Mouse (Mus musculus): ENCODE results near the gene Tmem82. TPM values are rescaled to one million over a fixed set of nuclear protein-coding genes. Genes with fewer than 3 reads are reported as not detected.

Gene Tmem82
- polyA plus RNA-seq, 1 experiment from 2014 or later, result 1.2 TPM

- peaks cover 63% of the 10 kb centered on the region for H3K36me3 ChIP-seq
- no peaks in the 10 kb centered on the region for H3K9me3 ChIP-seq
- DNase-seq (ENCODE audit: low spot score), result no peak
- H3K4me1 ChIP-seq (replicated peaks), result 0 out of 2 replicates have a peak, but pooled peaks cover 9% of the 10 kb centered on the region
- H3K27ac ChIP-seq, result no peak overlapping the region
- WGBS, result 88% methylated on average over 10 of the region's 10 CpGs
- H3K27me3 ChIP-seq (ENCODE audit: insufficient read depth, poor library complexity, severe bottlenecking), result no peaks in the 10 kb centered on the region
- no peak overlapping the region for H3K4me3 ChIP-seq
Measured at GRCm38 (mm10) chr4:141651944-141652343, 33.5 kb upstream of the Tmem82 start.

- 88% methylated on average over 6 of the region's 6 CpGs for WGBS
- 0 out of 2 replicates have a peak, but pooled peaks cover 9% of the 10 kb centered on the region for H3K4me1 ChIP-seq (replicated peaks)
- no peak overlapping the region for H3K4me3 ChIP-seq
- no peak for DNase-seq (ENCODE audit: low spot score)
- H3K9me3 ChIP-seq, result no peaks in the 10 kb centered on the region
- H3K27ac ChIP-seq, result no peak overlapping the region
- no peaks in the 10 kb centered on the region for H3K27me3 ChIP-seq (ENCODE audit: insufficient read depth, poor library complexity, severe bottlenecking)
- H3K36me3 ChIP-seq, result peaks cover 69% of the 10 kb centered on the region
Measured at GRCm38 (mm10) chr4:141651286-141651685, 32.9 kb upstream of the Tmem82 start.

- 91% methylated on average over 6 of the region's 6 CpGs for WGBS
- no peak overlapping the region for H3K27ac ChIP-seq
- no peak for DNase-seq (ENCODE audit: low spot score)
- no peaks in the 10 kb centered on the region for H3K9me3 ChIP-seq
- 0 out of 2 replicates have a peak, but pooled peaks cover 9% of the 10 kb centered on the region for H3K4me1 ChIP-seq (replicated peaks)
- no peaks in the 10 kb centered on the region for H3K27me3 ChIP-seq (ENCODE audit: insufficient read depth, poor library complexity, severe bottlenecking)
- peaks cover 59% of the 10 kb centered on the region for H3K36me3 ChIP-seq
- no peak overlapping the region for H3K4me3 ChIP-seq
Measured at GRCm38 (mm10) chr4:141649244-141649643, 30.8 kb upstream of the Tmem82 start.

- Histone ChIP-seq H3K27ac (no peak overlapping the region), H3K36me3 (peaks cover 49% of the 10 kb centered on the region), H3K9me3 (no peaks in the 10 kb centered on the region), H3K4me3 (no peak overlapping the region), H3K27me3 (ENCODE audit: insufficient read depth, poor library complexity, severe bottlenecking) (no peaks in the 10 kb centered on the region), H3K4me1 (replicated peaks) (0 out of 2 replicates have a peak, but pooled peaks cover 9% of the 10 kb centered on the region)
- WGBS, result 90% methylated on average over 5 of the region's 5 CpGs
- no peak for DNase-seq (ENCODE audit: low spot score)
Measured at GRCm38 (mm10) chr4:141648262-141648661, 29.8 kb upstream of the Tmem82 start.

- DNase-seq (ENCODE audit: low spot score), result no peak
- Histone ChIP-seq H3K4me1 (replicated peaks) (0 out of 2 replicates have a peak, but pooled peaks cover 9% of the 10 kb centered on the region), H3K36me3 (peaks cover 48% of the 10 kb centered on the region), H3K4me3 (no peak overlapping the region), H3K27ac (no peak overlapping the region), H3K27me3 (ENCODE audit: insufficient read depth, poor library complexity, severe bottlenecking) (no peaks in the 10 kb centered on the region), H3K9me3 (no peaks in the 10 kb centered on the region)
- WGBS, result 96% methylated on average over 3 of the region's 3 CpGs
Measured at GRCm38 (mm10) chr4:141647187-141647586, 28.8 kb upstream of the Tmem82 start.

- Histone ChIP-seq H3K4me3 (no peak overlapping the region), H3K27me3 (ENCODE audit: insufficient read depth, poor library complexity, severe bottlenecking) (no peaks in the 10 kb centered on the region), H3K4me1 (replicated peaks) (no peaks in the 10 kb centered on the region), H3K9me3 (no peaks in the 10 kb centered on the region), H3K27ac (no peak overlapping the region), H3K36me3 (peaks cover 49% of the 10 kb centered on the region)
- no peak for DNase-seq (ENCODE audit: low spot score)
- WGBS, result 94% methylated on average over 8 of the region's 8 CpGs
Measured at GRCm38 (mm10) chr4:141645988-141646387, 27.6 kb upstream of the Tmem82 start.

- no peak overlapping the region for H3K27ac ChIP-seq
- peaks cover 60% of the 10 kb centered on the region for H3K36me3 ChIP-seq
- no peaks in the 10 kb centered on the region for H3K9me3 ChIP-seq
- H3K4me1 ChIP-seq (replicated peaks), result 0 out of 2 replicates have a peak, but pooled peaks cover 6% of the 10 kb centered on the region
- WGBS, result 74% methylated on average over 7 of the region's 7 CpGs
- no peak overlapping the region for H3K4me3 ChIP-seq
- no peak for DNase-seq (ENCODE audit: low spot score)
- no peaks in the 10 kb centered on the region for H3K27me3 ChIP-seq (ENCODE audit: insufficient read depth, poor library complexity, severe bottlenecking)
Measured at GRCm38 (mm10) chr4:141643118-141643855, 24.9 kb upstream of the Tmem82 start.

GRCm38 (mm10) chr4:141641961-141642811, 23.8 kb upstream of the Tmem82 start:
- H3K36me3 ChIP-seq, result peaks cover 62% of the 10 kb centered on the region
- DNase-seq (ENCODE audit: low spot score), result no peak
- H3K9me3 ChIP-seq, result no peaks in the 10 kb centered on the region
- 0 out of 2 replicates have a peak, but pooled peaks cover 6% of the 10 kb centered on the region for H3K4me1 ChIP-seq (replicated peaks)
- no peak overlapping the region for H3K27ac ChIP-seq
- 89% methylated on average over 25 of the region's 25 CpGs for WGBS
- H3K4me3 ChIP-seq, result no peak overlapping the region
- H3K27me3 ChIP-seq (ENCODE audit: insufficient read depth, poor library complexity, severe bottlenecking), result no peaks in the 10 kb centered on the region

- Histone ChIP-seq H3K4me3 (no peak overlapping the region), H3K36me3 (peaks cover 62% of the 10 kb centered on the region), H3K27ac (no peak overlapping the region), H3K27me3 (ENCODE audit: insufficient read depth, poor library complexity, severe bottlenecking) (no peaks in the 10 kb centered on the region), H3K9me3 (no peaks in the 10 kb centered on the region), H3K4me1 (replicated peaks) (peaks cover 9% of the 10 kb centered on the region; the same call in 1 of the 2 replicates)
- no peak for DNase-seq (ENCODE audit: low spot score)
- WGBS, result 95% methylated on average over 7 of the region's 7 CpGs
Measured at GRCm38 (mm10) chr4:141641353-141641771, 22.9 kb upstream of the Tmem82 start.

- peaks cover 66% of the 10 kb centered on the region for H3K36me3 ChIP-seq
- peaks cover 19% of the 10 kb centered on the region for H3K4me1 ChIP-seq (replicated peaks)
- no peak overlapping the region for H3K4me3 ChIP-seq
- WGBS, result 69% methylated on average over 11 of the region's 11 CpGs
- H3K27me3 ChIP-seq (ENCODE audit: insufficient read depth, poor library complexity, severe bottlenecking), result no peaks in the 10 kb centered on the region
- no peak overlapping the region for H3K27ac ChIP-seq
- DNase-seq (ENCODE audit: low spot score), result no peak
- H3K9me3 ChIP-seq, result no peaks in the 10 kb centered on the region
Measured at GRCm38 (mm10) chr4:141639474-141639873, 21.0 kb upstream of the Tmem82 start.

GRCm38 (mm10) chr4:141636693-141637092, 18.3 kb upstream of the Tmem82 start:
- Histone ChIP-seq H3K36me3 (peaks cover 83% of the 10 kb centered on the region), H3K27me3 (ENCODE audit: insufficient read depth, poor library complexity, severe bottlenecking) (no peaks in the 10 kb centered on the region), H3K4me1 (replicated peaks) (peaks cover 19% of the 10 kb centered on the region), H3K27ac (no peak overlapping the region), H3K4me3 (no peak overlapping the region), H3K9me3 (no peaks in the 10 kb centered on the region)
- 91% methylated on average over 5 of the region's 5 CpGs for WGBS
- DNase-seq (ENCODE audit: low spot score), result no peak

- Histone ChIP-seq H3K4me3 (no peak overlapping the region), H3K36me3 (peaks cover 83% of the 10 kb centered on the region), H3K27ac (no peak overlapping the region), H3K9me3 (0 out of 2 replicates have a peak, but pooled peaks cover 2% of the 10 kb centered on the region), H3K27me3 (ENCODE audit: insufficient read depth, poor library complexity, severe bottlenecking) (no peaks in the 10 kb centered on the region), H3K4me1 (replicated peaks) (peaks cover 19% of the 10 kb centered on the region)
- 74% methylated on average over 9 of the region's 9 CpGs for WGBS
- DNase-seq (ENCODE audit: low spot score), result no peak
Measured at GRCm38 (mm10) chr4:141635991-141636390, 17.6 kb upstream of the Tmem82 start.

All from hindbrain, embryonic 10.5 days (tissue).